Mouse (Mus musculus) lung, embryonic 14.5 days (tissue): Measurements from ENCODE around the gene Gm9837. TPM values are rescaled to one million over a fixed set of nuclear protein-coding genes. Genes with fewer than 3 reads are reported as not detected.

Source experiments
- ATAC-seq: fragments of 200-750 bp; cut with Nextera tagmentation; 2 replicates; pipeline ENCODE4 v1.8.0; 2017; ENCODE audit warnings: mild to moderate bottlenecking, moderate TSS enrichment, moderate library complexity; ENCODE audit not compliant: insufficient read depth
- DNase-seq: peaks from one replicate; pipeline ENCODE4 v3.0.0-alpha.2; 2015
- H3K27ac ChIP-seq: fragments of 300-500 bp; sonication (generic); 2 replicates; pipeline ENCODE4 v1.5.1; 2014; ENCODE audit warnings: low read depth, mild to moderate bottlenecking, moderate library complexity
- H3K27me3 ChIP-seq: fragments of 300-500 bp; sonication (generic); 2 replicates; pipeline ENCODE4 v1.6.1; 2014; ENCODE audit warnings: low read length, control low read depth; ENCODE audit not compliant: insufficient read depth
- H3K36me3 ChIP-seq: fragments of 300-500 bp; sonication (generic); 2 replicates; pipeline ENCODE4 v1.6.1; 2014; ENCODE audit warnings: control low read depth; ENCODE audit not compliant: insufficient read depth
- H3K4me1 ChIP-seq: fragments of 300-500 bp; sonication (generic); 2 replicates; pipeline ENCODE4 v1.6.1; 2014; ENCODE audit warnings: antibody characterized with exemption, control low read depth; ENCODE audit not compliant: insufficient read depth
- H3K4me2 ChIP-seq: fragments of 300-500 bp; sonication (generic); 2 replicates; pipeline ENCODE4 v1.6.1; 2014; ENCODE audit warnings: mild to moderate bottlenecking
- H3K4me3 ChIP-seq: fragments of 300-500 bp; sonication (generic); 2 replicates; pipeline ENCODE4 v1.5.1; 2014; ENCODE audit warnings: low read depth, low read length
- H3K9ac ChIP-seq: fragments of 300-500 bp; sonication (generic); 2 replicates; pipeline ENCODE4 v1.6.1; 2014
- H3K9me3 ChIP-seq: fragments of 300-500 bp; sonication (generic); 2 replicates; pipeline ENCODE4 v1.6.1; 2016; ENCODE audit warnings: low read depth, low read length, control low read depth
- CTCF ChIP-seq: IDR thresholded peaks from 2 replicates; pipeline ENCODE4 v1.5.1; 2016; ENCODE audit warnings: antibody characterized with exemption, low read depth
- WGBS: fragments of 180-500 bp; shearing (Covaris S2); extraction: QIAGEN DNeasy Blood & Tissue Kit; methylation state at CpG from one replicate; pipeline ENCODE4 v1.1.7; 2014; 5-methylcytosine and 5-hydroxymethylcytosine counted together
- polyA plus RNA-seq: library from polyadenylated mRNA; unstranded; fragments of >200 nt; fragmentation: Nextera tagmentation; extraction: Ambion mirVana; gene quantifications from 2 replicates; pipeline ENCODE4 v1.2.1, GENCODE M21; 2014

Gene Gm9837
- polyA plus RNA-seq, 1 experiment from 2014 or later: not detected

DNA sequence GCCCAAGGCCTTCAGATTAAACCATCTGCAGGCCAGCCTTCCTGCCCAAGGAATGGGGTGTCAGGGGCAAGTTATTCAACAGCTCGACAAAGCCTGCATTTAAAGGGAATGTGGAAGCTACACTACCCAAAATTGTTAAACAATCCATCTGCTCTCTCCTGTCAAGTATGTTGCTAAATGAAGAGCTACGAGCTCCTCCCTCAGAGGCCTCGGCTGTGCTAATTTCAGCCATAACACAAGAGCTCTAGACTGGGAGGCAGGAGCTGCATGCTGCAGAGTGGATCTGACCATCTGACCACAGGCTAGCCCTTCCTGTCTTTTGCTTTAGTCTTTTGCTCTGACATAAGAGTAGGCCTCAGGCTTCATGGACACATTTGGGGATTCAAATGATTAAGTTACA lies 45.0 kb downstream of the Gm9837 start:
- Histone ChIP-seq H3K27ac (no peak overlapping the region), H3K36me3 (peaks cover 16% of the 10 kb centered on the region)
- no peak for ATAC-seq

DNA sequence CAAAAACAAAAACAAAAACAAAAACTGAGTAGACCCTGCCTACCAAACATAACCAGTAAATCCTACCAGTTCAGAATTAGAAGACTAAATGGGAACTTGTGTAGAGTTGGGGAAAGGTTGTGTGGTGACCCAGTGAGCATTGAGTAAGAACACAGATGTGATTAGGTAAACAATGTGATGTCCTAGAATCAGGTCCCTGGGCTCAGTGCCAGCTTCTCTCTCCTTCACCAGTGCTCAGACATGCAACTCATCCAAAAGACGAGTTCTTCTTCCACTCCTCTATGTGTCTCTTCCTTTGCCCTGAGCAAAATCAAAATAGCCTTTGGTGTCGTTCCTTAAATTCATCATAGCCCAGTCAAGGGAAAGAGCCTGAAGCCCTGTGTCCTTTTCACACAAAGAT lies 45.5 kb downstream of the Gm9837 start:
- no peak for TF ChIP-seq CTCF
- no peak for DNase-seq
- Histone ChIP-seq H3K27ac (no peak overlapping the region), H3K9ac (no peak overlapping the region), H3K4me3 (no peak overlapping the region), H3K9me3 (no peaks in the 10 kb centered on the region), H3K27me3 (no peaks in the 10 kb centered on the region), H3K4me1 (peaks cover 5% of the 10 kb centered on the region), H3K4me2 (no peak overlapping the region), H3K36me3 (peaks cover 19% of the 10 kb centered on the region)
- no peak for ATAC-seq
- WGBS: 68% methylated on average over 2 of the region's 2 CpGs

More for the DNA sequence above, 45.0 kb downstream of the Gm9837 start:
- WGBS: 34% methylated on average over 3 of the region's 3 CpGs
- Histone ChIP-seq H3K4me2 (no peak overlapping the region), H3K9ac (no peak overlapping the region), H3K4me3 (no peak overlapping the region), H3K9me3 (no peaks in the 10 kb centered on the region), H3K4me1 (peaks cover 7% of the 10 kb centered on the region), H3K27me3 (no peaks in the 10 kb centered on the region)
- TF ChIP-seq CTCF: no peak
- no peak for DNase-seq

DNA sequence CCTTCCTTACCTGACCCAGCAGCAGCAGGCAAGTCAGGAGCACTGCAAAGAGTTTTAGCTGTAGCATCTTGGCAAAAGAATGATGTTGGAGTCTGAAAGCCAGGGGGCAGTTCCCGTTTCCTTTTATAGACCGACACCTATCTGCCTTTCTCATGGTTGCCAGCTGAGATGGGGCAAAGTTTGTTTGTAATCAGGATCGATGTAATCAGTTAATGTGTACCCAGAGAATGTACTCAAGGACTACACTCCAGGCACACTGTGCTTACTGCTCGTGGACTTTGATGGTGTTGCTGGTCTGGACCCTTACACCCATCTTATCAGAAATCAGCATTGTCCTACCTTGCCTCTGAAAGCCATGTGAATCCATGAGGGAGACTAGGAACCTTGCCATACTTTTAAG lies 47.2 kb downstream of the Gm9837 start, which contains the start of gene Leap2:
Leap2 (minus strand) TSS at position 135 of the 400 bp plus-strand sequence.
- Histone ChIP-seq H3K27ac (no peak within 1 kb of the TSS), H3K9me3 (no peaks in the 10 kb centered on the region), H3K27me3 (no peaks in the 10 kb centered on the region), H3K36me3 (peaks cover 22% of the 10 kb centered on the region), H3K4me2 (no peak within 1 kb of the TSS), H3K4me3 (no peak within 1 kb of the TSS), H3K9ac (no peak within 1 kb of the TSS), H3K4me1 (no peaks in the 10 kb centered on the region)
- no peak for TF ChIP-seq CTCF
- ATAC-seq (no peak), DNase-seq (no peak)
- 81% methylated on average over 4 of the region's 4 CpGs for WGBS

Other genes starting within 250 kb of the Gm9837 start
- gene Hspa4, start 170.0 kb downstream of the Gm9837 start, polyA plus RNA-seq: 105 and 109 TPM in 2 replicates
- 24.0 and 27.7 TPM in 2 replicates for gene Zcchc10, start 145.8 kb downstream of the Gm9837 start, polyA plus RNA-seq
- 56.5 and 62.9 TPM in 2 replicates for gene Aff4, start 119.6 kb downstream of the Gm9837 start, polyA plus RNA-seq
- 0.53 TPM in 1 of 2 replicates, not detected in the other for gene Leap2, start 47.3 kb downstream of the Gm9837 start, polyA plus RNA-seq
- gene Uqcrq, start 39.6 kb downstream of the Gm9837 start, polyA plus RNA-seq: 518 and 521 TPM in 2 replicates
- 1.7 and 2.0 TPM in 2 replicates for gene Gdf9, start 39.5 kb downstream of the Gm9837 start, polyA plus RNA-seq
- gene Gm10447, start 13.4 kb downstream of the Gm9837 start, polyA plus RNA-seq: not detected in 2 replicates
- 1.9 and 2.4 TPM in 2 replicates for gene Shroom1, start 13.3 kb downstream of the Gm9837 start, polyA plus RNA-seq
- gene Gm9945, start 9.7 kb upstream of the Gm9837 start, polyA plus RNA-seq: not detected in 2 replicates
- gene Sowaha, start 9.8 kb upstream of the Gm9837 start, polyA plus RNA-seq: 0.17 and 0.18 TPM in 2 replicates
- 25.3 and 25.6 TPM in 2 replicates for gene Sept8, start 48.8 kb upstream of the Gm9837 start, polyA plus RNA-seq
- gene Kif3a, start 96.9 kb upstream of the Gm9837 start, polyA plus RNA-seq: 67.9 and 69.7 TPM in 2 replicates
- gene Il4, start 148.2 kb upstream of the Gm9837 start, polyA plus RNA-seq: 1.1 and 2.1 TPM in 2 replicates
- gene Il13, start 164.2 kb upstream of the Gm9837 start, polyA plus RNA-seq: not detected in 2 replicates
- 29.3 and 32.3 TPM in 2 replicates for gene Rad50, start 236.8 kb upstream of the Gm9837 start, polyA plus RNA-seq